Mouse (Mus musculus): ENCODE measurements around the gene Trio.

GRCm38 (mm10) chr15:27681419-27682187 lies 344.0 kb downstream of the Trio start, which contains the start of gene Otulinl:
- no peak for TF ChIP-seq CTCF (IDR thresholded peaks at IDR 0.05; ENCODE audit: control insufficient read depth, insufficient read depth, low read length)
- peak; percentile 61; the same call in 1 of the 2 replicates for TF ChIP-seq POLR2A (IDR thresholded peaks at IDR 0.05; ENCODE audit: borderline replicate concordance, control insufficient read depth, low read depth, low read length)
